Mouse (Mus musculus): ENCODE measurements around the gene Reep3.

Reep3 gene

GRCm38 (mm10) chr10:67111044-67111798 lies 14.5 kb upstream of the Reep3 start:
- DNase-seq (ENCODE audit: low spot score), result no peak

DNA sequence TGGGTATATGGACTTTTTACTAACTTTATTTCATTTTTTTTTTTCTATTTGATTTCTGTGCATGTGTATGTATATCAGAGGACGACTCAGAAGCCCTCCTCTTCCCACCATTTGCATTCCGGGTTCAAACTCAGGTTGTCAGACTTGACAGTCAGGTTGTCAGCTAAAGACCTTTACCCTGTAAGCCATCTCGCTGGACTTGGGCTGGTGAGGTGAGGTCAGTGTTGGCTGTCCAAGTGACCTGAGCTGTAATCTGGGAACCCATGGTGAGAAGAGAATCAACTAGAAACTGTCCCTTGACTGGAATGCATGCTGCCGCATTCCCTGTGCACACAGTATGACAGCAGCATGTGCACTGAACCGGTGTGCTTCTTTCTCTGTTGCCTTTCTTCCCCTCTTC lies 12.9 kb upstream of the Reep3 start:
- DNase-seq (ENCODE audit: low spot score), result no peak

- no peak for DNase-seq (ENCODE audit: low spot score)
These were observed 11.4 kb upstream of the Reep3 start for GRCm38 (mm10) chr10:67108096-67108495.

- DNase-seq (ENCODE audit: low spot score), result no peak
These were observed 10.4 kb upstream of the Reep3 start for GRCm38 (mm10) chr10:67107017-67107761.

DNA sequence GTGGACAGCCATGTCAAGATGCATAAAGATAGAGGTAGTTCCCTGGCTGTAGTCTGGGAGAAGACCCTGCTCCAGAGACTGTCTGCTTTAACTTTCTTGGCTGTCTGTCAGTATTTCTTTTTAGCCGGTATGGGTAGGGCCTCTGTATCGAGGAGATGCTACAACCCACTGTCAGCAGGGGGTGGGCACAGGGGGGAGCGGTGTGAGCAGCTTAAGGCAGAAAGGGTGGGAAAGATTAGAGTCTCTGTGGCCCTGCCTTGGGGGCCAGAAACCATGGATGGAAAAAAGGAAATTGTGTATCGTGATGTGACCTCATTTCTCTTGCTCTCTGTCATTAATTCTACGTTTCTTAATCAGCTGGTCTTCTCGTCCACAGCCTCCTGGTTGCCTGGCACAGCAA lies 9.7 kb upstream of the Reep3 start:
- no peak for DNase-seq (ENCODE audit: low spot score)

- no peak for DNase-seq (ENCODE audit: low spot score)
These were observed 8.8 kb upstream of the Reep3 start for GRCm38 (mm10) chr10:67105331-67106217.

- no peak for DNase-seq (ENCODE audit: low spot score)
These were observed 7.8 kb upstream of the Reep3 start for GRCm38 (mm10) chr10:67104543-67104942.

DNA sequence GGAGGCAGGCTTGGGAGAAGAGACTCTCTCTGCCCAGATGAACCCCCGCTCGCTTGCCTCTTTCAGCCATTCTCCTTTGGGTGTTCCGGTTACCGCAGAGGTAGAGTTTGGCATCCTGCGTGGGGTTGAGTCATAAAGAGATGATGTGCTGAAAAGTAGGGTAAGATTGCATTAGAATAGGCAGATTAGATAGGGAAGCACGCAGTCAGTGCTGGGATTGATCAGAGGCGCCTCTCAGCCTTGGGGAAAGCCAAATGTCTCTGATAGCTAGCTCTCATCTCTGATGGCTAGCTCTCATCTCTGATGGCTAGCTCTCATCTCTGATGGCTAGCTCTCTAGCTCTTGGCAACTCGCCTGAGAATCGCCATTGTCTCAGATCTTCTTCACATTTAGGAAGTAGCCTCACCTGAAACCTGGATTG lies 4.1 kb upstream of the Reep3 start:
- DNase-seq (ENCODE audit: low spot score), result no peak

DNA sequence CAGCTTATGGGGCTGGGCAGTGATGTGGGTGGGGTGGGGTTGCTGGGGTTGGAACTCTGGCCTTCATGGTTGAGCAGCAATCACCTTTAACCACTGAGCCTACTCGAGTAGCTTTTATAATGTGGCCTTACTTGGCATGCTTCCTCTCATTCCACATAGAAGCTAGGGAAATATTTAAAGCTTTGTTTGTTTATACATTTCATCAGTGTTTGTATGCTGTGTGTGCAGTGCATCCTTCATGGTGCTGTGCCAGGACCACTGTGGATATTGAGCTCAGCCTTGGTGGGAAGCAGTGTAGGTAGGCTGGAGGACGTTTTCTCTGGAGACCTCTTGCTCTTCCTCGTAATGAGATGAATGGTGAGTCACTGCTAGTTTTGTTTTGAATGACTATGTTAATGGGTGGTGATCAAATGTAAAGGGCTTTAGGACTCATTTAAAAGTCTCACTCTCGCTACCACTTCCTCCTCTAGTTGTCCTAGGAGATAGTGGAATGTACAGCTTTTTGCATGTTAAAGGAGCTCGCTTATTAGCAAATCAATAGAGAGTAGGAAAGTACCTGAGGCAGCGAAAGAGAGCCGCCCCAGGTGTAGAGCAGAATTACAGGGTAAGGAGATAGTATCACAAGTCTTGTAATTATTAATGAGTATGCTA lies 3.4 kb upstream of the Reep3 start:
- DNase-seq (ENCODE audit: low spot score), result no peak

- DNase-seq (ENCODE audit: low spot score), result peak; percentile 47
These were observed 2.6 kb upstream of the Reep3 start for GRCm38 (mm10) chr10:67099183-67099929.

DNA sequence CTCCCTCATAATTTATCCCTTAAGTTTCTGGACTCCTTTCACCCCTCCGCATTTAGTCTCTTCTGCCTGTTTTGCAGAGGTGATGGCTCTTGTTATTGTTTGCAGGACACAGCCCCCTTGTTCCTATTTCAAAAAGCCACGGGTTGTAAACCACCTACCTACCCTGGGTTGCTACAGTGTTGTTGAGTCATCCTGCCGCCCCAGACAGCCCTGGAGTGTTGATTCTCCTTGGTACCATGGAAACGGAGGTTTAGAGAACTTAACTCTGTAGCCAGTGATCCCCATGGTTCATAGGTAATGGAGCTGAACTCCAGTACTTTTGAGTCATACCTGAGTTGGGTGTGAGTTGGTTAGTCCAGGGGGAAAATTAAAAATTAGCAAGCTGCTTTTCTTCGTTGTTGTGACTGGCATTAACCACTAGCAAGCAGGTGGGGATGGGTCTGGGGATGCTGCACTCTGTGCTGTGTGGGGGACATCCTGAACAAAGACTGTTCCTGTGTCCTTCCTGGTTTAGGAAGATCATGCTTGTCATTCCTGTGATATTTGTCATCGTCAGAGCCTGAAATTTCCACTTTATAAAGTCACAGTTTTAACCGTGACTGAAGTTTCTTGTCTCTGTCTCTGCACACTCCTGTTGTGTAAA lies 1.8 kb upstream of the Reep3 start:
- no peak for DNase-seq (ENCODE audit: low spot score)

DNA sequence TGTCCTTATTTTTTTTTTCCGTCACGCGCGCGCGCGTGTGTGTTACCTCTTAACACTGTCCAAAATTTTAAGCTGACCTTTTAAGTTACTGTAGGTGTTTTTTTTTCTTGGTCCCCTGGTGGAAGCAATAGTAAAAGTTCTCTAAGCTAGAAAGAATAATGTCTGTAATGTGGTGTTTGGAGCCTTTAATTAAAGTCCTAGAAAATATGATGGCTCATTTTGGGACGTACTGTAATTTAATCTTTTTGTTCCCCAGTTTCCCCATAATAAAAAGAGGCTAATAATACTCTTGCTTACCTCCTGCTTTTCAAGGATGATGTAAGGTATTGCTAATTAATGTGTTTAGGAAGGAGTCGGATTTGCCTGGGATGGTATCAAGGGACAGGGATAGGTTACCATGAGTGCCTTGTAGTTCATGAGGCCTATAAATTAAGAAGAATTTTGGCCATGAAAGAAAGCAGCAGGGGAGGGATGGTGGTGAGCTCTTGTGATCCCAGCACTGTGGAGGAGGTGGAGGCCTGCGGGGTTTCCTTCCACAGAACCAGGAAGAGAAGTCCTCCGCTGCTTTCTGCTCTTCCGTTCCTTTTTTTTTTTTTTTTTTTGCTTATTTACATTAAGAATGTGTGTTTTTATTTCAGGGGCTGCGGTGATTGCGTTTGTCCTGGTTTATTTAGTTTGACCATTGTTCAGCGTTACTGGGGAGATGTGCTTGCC lies 849 bp upstream of the Reep3 start:
- DNase-seq (ENCODE audit: low spot score), result no peak

- peak; percentile 82 for DNase-seq (ENCODE audit: low spot score)
These were observed 736 bp downstream of the Reep3 start, which contains the start of gene Jmjd1c for GRCm38 (mm10) chr10:67095798-67096620. Gene Jmjd1c, plus strand, starts transcription at chr10:67096125.

DNA sequence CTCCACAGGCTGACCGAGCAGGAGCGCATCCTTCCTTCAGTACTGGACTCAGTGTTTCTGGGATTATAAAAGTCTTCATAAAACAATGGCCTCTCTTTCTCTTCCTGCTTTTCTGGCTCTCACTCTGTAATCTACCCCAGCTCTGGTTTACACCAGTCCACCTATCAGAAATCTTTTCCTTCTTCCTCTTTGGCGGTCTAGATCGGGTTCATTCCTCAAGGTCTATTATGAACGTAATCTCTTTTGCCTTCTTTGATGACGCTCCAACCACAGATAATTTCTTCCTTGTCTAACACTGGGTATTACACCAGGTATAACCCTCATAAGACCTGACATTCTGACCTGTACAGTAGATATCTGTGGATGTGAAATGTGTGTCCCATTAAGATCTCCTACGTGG lies 1.8 kb downstream of the Reep3 start:
- DNase-seq (ENCODE audit: low spot score), result no peak

GRCm38 (mm10) chr10:67090611-67091010 lies 6.1 kb downstream of the Reep3 start:
- DNase-seq (ENCODE audit: low spot score), result no peak

DNA sequence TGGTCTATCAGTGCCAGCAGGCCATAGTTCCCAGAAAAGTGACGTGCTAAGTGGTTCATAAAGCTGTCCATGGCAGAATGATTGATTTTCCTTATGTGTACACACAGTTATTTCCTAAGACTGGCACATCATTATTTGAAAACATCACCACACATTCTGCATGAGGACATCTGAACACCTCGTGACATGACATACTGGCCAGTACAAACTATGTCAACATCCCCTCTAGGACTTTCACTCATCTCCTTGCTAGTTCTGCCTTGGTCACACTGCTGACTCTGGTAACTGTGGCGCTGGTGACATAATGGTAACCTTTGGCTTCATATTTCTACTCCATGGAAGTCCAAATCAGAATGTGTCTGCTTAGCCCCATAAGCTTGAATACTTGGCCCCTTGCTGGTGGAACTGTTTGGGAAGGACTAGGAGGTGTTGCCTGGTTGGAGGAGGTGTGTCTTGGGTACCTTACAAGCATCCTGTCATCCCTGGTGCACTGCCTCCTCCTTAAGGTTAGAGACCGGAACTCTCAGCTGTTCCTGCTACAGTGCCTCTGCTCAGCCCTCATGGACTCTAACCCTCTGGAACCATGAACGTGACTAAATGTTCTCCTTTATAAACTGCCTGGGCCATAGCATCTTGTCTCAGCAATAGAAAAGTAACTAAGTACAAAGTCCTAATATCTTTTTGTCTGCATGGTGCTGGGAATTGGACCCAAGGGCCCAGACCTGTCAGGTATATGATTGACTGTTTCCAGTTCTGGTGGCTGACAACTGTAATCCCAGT lies 9.1 kb downstream of the Reep3 start:
- no peak for DNase-seq (ENCODE audit: low spot score)

DNA sequence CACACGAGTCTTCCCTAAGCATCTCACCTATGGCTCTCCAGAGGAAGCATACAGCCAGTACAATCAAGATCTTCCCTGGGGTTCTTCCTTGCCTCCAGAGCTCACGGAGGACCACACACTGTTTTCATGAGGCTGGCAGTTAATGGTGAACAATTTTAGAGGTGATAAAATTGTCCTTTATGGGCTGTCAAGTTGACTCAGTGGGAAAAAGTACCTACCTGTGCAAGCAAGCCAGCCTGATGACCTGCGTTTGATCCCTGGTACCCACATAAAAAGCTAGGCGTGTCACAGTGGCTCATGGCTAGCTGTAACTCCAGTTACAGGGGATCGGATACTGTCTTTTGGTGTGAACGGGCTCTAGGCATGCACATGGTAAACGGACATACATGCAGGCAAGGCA lies 10.8 kb downstream of the Reep3 start:
- DNase-seq (ENCODE audit: low spot score), result no peak

DNA sequence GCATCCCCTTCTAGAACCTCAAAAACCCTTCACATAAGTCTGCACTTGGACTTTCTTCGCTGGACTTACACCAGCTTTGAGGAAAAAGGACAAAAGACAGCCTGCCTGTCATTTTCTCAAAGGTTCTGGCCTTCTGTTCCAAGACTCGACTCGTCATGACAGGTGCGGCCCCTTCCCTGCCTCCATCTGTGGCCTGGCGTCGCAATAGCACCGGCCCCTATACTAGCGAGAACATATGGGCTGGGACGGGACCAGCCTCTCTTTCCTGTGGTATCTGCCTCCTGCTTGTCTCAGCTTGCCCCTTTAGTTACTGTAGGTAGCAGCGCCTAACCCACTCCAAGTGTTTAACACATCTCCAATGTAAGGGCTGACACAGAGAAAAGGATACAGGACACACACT lies 11.6 kb downstream of the Reep3 start:
- DNase-seq (ENCODE audit: low spot score), result no peak

Data from retina, embryonic 14.5 days (tissue).